Mouse (Mus musculus): ENCODE data around the gene Lrrc31. TPM values are rescaled to one million over a fixed set of nuclear protein-coding genes. Genes with fewer than 3 reads are reported as not detected.
"Not testable (repeated sequence)": the region's sequence is repeated elsewhere in the genome, so short reads cannot be mapped to it uniquely, and the experiment has no call there.

Lrrc31 gene
- total RNA-seq (2021): not detected

DNA sequence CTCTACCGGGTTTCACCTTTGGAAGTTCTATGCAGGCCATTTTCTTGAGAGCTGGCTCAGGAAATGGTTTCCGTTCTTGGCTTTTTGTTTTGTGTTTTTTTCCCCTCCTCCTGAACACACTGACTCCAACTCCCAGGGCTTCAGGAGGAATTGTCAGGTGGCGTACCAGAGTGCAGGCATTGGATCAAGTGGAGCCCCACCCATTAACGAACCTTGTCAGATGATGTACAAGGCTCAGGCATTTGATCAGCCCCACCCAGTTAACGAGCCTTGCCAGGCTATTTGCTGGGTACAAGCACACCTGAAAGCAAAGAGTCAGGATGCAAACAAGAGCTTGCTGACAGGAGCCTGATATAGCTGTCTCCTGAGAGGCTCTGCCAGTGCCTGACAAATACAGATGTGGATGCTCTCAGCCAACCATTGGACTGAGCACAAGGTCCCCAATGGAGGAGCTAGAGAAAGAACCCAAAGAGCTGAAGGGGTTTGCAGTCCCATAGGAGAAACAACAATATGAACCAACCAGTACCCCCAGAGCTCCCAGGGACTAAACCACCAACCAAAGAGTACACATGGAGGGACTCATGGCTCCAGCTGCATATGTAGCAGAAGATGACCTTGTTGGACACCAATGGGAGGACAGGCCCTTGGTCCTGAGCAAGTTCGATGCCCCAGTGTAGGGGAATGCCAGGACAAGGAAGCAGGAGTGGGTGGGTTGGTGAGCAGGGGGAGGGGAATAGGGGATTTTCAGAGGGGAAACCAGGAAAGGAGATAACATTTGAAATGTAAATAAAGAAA, at the start of gene Lrrc31:
Gene Lrrc31 (minus strand): TSS at position 133 of the 795 bp plus-strand sequence.
- DNase-seq (ENCODE audit: low spot score in 2 of 2); intact Hi-C loops (cut with DNase I): not testable (repeated sequence)

GRCm38 (mm10) chr3:30748316-30748715, 48.7 kb upstream of the Lrrc31 start:
- intact Hi-C loops (cut with DNase I): no loop called here
- DNase-seq (ENCODE audit: low spot score in 2 of 2): no peak

DNA sequence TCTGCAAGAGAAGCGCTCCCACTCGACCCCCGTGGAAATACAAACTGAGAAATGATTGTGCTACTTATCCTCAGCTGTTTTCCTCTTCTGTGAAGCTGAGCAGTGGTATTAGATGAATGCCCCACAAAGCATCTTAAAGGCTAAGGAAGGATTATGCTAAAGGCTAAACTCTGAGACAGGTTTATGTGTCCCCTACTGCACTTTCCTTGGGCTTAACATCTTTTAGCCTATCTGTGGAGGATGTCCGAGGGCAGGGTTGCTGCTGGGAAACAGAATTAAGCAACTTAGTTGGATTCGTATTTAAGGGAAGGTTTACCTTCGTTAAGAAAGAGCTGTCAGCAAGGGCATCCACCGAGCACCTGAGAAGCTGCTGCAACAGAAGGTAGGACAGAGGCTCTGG, 46.4 kb upstream of the Lrrc31 start, which contains the start of gene Samd7:
Gene Samd7 (plus strand): TSS at position 288 of the 400 bp plus-strand sequence.
- no peak for DNase-seq (ENCODE audit: low spot score in 2 of 2)
- intact Hi-C loops (cut with DNase I): no loop called here

GRCm38 (mm10) chr3:30742891-30743290, 43.2 kb upstream of the Lrrc31 start:
- intact Hi-C loops (cut with DNase I): no loop called here
- DNase-seq (ENCODE audit: low spot score in 2 of 2): peak in 1 of 2 experiments; percentile 59

- intact Hi-C loops (cut with DNase I): no loop called here
- peak in 1 of 2 experiments; percentile 62 for DNase-seq (ENCODE audit: low spot score in 2 of 2)
Measured at GRCm38 (mm10) chr3:30741306-30741705, 41.7 kb upstream of the Lrrc31 start.

GRCm38 (mm10) chr3:30736809-30737208, 37.2 kb upstream of the Lrrc31 start:
- DNase-seq (ENCODE audit: low spot score in 2 of 2): peak; percentile 54 to 88
- intact Hi-C loops (cut with DNase I): loop anchor here (2.0 to 5.0 kb wide), 2 partner anchors 40 to 56 kb away; partner anchors contain the start of gene Sec62

DNA sequence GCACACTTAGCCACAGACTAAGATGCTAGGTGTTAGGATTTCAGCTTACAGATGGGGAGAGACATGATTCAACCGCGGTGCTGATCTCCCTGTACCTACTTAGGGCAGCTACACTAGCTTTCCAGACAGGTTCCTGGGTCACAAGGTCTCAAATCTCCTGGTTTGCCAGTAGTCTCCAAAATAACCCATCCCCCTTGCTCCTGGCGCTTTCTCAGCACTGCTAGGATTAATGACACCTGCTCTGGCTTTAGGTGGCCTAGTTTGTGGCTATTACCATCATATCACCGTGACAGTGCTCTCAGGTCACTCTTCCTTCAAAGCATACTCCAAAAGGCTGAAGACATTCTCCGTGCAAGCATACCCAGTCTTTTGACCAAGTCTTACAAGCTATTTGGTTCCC, 29.4 kb upstream of the Lrrc31 start:
- intact Hi-C loops (cut with DNase I): no loop called here
- no peak for DNase-seq (ENCODE audit: low spot score in 2 of 2)

- intact Hi-C loops (cut with DNase I): no loop called here
- DNase-seq (ENCODE audit: low spot score in 2 of 2): no peak
Measured at GRCm38 (mm10) chr3:30727209-30727608, 27.6 kb upstream of the Lrrc31 start.

DNA sequence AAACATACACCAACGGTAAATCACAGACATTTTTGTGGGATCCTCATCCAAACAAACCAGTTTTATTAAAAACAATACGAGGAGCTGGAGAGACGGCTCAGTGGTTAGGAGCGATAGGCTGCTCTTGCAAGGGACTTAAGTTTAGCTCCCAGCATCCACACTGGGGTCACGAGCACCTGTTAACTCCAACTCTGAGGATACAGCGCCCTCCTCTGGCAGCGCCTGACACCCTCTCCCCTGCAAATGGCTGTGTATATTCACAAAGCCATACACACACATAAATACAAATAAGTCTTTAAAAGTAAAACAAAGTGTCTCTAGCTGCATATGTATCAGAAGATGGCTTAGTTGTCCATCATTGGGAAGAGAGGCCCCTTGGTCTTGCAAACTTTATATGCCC, 25.9 kb upstream of the Lrrc31 start:
- intact Hi-C loops (cut with DNase I): no loop called here
- no peak for DNase-seq (ENCODE audit: low spot score in 2 of 2)

DNA sequence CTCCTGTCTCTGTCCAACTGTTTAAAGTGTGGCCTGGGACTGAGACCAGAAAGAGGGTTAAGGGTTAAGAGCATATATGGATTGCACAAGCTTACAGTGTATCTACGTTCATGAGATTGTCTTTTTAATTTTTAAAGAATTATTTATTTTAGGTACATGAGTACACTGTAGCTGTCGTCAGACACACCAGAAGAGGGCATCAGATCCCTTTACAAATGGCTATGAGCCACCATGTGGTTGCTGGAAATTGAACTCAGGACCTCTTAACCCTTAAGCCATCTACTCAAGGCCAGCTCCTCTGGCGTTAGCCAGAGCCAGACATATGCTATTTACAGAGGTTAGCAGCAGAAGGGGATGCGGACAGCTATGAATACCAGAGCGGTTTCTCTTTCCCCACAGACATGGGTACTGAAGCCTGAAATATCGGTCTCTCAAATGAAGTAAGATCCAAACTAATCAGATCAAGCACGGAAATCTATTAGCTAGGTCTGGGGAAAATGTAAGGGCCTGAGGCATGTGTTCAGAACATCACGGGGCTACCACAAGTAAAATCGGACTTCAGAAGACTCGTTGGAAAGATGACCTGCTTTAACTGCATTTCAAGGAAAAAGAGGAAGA, 25.3 kb upstream of the Lrrc31 start:
- intact Hi-C loops (cut with DNase I): no loop called here
- no peak for DNase-seq (ENCODE audit: low spot score in 2 of 2)

GRCm38 (mm10) chr3:30724105-30724824, 24.6 kb upstream of the Lrrc31 start:
- intact Hi-C loops (cut with DNase I): no loop called here

GRCm38 (mm10) chr3:30723179-30723578, 23.5 kb upstream of the Lrrc31 start:
- DNase-seq (ENCODE audit: low spot score in 2 of 2): no peak
- intact Hi-C loops (cut with DNase I): no loop called here

More at GRCm38 (mm10) chr3:30724105-30724824, 24.6 kb upstream of the Lrrc31 start:
- DNase-seq (ENCODE audit: low spot score in 2 of 2): no peak

DNA sequence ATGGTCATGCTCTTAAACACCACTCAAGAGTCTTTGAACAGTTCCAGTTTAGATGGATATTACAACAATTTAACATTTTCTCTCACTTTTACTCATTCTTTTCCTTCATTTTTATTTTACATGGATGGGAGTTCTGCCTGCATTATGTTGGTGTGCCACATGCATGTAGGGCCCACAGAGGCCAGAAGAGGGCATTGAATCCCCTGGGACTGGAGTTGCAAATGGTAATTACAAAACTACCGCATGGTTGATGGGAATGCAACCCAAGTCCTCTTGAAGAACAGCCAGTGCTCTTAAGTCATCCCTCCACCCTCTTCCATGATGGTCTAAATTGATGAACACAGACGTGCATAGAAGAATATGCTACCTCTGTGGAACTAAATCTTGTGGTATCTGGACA, 22.8 kb upstream of the Lrrc31 start:
- intact Hi-C loops (cut with DNase I): no loop called here
- no peak for DNase-seq (ENCODE audit: low spot score in 2 of 2)

- intact Hi-C loops (cut with DNase I): no loop called here
- DNase-seq (ENCODE audit: low spot score in 2 of 2): no peak
Measured at GRCm38 (mm10) chr3:30722036-30722435, 22.4 kb upstream of the Lrrc31 start.

DNA sequence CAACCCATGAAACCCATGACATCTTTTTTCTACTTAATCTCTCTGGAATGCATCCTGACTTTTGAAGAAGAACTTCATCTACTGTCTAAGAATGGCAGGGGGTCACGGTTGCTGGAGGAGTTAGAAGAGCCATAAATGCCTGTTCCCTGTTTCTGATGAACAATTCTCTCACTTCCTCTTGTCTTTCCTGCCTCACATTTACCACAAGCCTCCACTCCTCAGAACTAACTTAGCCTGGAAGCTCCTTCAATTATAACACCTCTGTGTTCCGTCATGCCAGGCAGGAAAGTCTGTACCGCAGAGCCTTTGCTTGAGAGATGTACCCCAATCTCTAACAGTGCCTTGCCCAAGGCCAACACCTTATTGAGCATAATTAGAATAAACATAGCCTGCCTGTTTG, 19.0 kb upstream of the Lrrc31 start:
- DNase-seq (ENCODE audit: low spot score in 2 of 2): no peak

DNA sequence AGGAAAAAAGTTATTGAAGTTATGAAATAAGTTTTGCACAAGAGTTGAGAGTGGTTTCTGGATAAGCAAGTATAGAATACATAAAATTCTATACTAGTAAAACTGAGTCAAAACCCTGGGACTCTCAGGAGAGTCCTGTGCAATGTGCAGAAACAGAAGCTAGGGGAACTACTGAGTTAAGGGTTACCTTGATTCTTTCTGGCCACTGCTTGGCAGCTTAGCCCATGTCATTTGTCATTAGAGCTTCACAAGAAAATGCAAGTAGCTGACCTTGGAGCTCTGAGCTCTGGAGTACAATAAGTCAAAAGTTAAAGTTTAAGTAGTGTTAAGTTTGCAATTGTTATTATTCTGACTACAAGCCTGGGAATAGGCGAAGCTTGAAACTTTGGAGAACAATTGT, 13.7 kb upstream of the Lrrc31 start:
- intact Hi-C loops (cut with DNase I): no loop called here
- no peak for DNase-seq (ENCODE audit: low spot score in 2 of 2)

More for the DNA sequence above, 19.0 kb upstream of the Lrrc31 start:
- intact Hi-C loops (cut with DNase I): no loop called here

GRCm38 (mm10) chr3:30710191-30710590, 10.5 kb upstream of the Lrrc31 start:
- DNase-seq (ENCODE audit: low spot score in 2 of 2): no peak
- intact Hi-C loops (cut with DNase I): no loop called here

DNA sequence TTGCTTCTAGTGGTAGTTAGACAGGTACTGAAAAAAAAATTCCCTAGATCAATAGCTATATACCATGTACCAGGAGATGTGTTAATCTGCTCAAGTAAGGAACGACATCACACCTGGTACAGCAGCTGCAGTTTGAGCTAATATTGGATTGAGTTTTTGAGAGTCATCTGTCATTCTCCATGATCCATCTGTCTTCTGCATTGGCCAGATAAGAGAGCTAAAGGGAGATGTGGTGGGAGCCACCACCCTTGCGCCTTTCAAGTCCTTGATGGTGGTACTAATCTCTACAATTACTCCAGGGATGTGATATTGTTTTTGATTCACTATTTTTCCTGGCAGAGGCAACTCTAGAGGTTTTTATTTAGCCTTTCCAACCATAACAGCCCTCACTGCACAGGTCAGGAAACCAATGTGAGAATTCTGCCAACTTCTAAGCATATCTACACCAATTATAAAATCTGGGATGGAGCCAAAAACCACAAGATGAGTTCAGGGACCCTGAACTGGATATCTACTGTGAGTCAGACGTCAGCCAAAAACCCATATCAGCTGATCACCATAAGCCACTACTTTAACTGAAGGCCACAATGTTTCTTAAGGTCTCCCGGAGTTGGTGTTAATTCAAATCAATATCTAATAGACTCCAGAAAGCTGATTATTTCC, 7.1 kb upstream of the Lrrc31 start:
- intact Hi-C loops (cut with DNase I): no loop called here
- DNase-seq (ENCODE audit: low spot score in 2 of 2): no peak

DNA sequence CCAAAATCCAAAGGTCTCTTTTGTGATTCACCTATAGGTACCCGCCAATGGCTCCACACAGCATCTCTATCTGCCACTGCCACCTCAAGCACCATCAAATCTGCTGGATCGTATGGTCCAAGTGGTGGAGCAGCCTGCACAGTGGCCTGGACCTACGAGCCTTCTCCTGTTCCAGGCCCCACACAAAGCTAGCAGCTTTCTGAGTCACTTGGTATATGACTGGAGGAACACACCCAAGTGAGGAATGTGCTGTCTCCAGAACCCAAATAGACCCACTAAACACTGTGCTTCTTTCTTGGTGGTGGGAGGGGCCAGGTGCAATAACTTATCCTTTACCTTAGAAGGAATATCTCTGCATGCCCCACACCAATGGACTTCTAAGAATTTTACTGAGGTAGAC, 6.3 kb upstream of the Lrrc31 start:
- no peak for DNase-seq (ENCODE audit: low spot score in 2 of 2)
- intact Hi-C loops (cut with DNase I): no loop called here

- DNase-seq (ENCODE audit: low spot score in 2 of 2): no peak
- intact Hi-C loops (cut with DNase I): loop anchor here (2.0 kb wide), 1 partner anchor 95 kb away; the partner anchor contains the start of gene Sec62
Measured at GRCm38 (mm10) chr3:30697891-30698290, 1.8 kb downstream of the Lrrc31 start.
